Mouse (Mus musculus) stomach, postnatal 0 days (tissue): ENCODE measurements around the gene Rab1b.

ENCODE experiments used
- CTCF ChIP-seq: IDR thresholded peaks from 2 replicates; pipeline ENCODE4 v1.5.1; 2016; ENCODE audit warnings: antibody characterized with exemption, low read depth, mild to moderate bottlenecking, moderate library complexity
- EP300 ChIP-seq: optimal IDR thresholded peaks from 2 replicates; pipeline ENCODE3; 2016; ENCODE audit warnings: antibody characterized with exemption

GRCm38 (mm10) chr19:5117494-5118383 is 10.9 kb upstream of the Rab1b start:
- TF ChIP-seq CTCF (peak; percentile 97), EP300 (no peak)
